Mouse (Mus musculus): ENCODE results near the gene Elovl7.

- TF ChIP-seq POLR2A (IDR thresholded peaks at IDR 0.05; ENCODE audit: insufficient read depth, low read length) (no peak), CTCF (IDR thresholded peaks at IDR 0.05; ENCODE audit: low read depth, low read length) (no peak)
Measured at GRCm38 (mm10) chr13:108195474-108195873, 18.7 kb upstream of the Elovl7 start.
